Mouse (Mus musculus) liver, adult 2 months (tissue): Measurements from ENCODE around the gene Nfkbia.

Experiments
- CTCF ChIP-seq: fragments of 200-500 bp; IDR thresholded peaks from 2 replicates; pipeline ENCODE4 v1.5.1; 2011; ENCODE audit warnings: low read depth, low read length, control low read depth
- POLR2A ChIP-seq: fragments of 200-500 bp; IDR thresholded peaks from 2 replicates; pipeline ENCODE4 v1.6.1; 2011; ENCODE audit warnings: low read length, control low read depth; ENCODE audit not compliant: insufficient read depth; ENCODE audit errors: extremely low read depth

- TF ChIP-seq CTCF (no peak), POLR2A (no peak)
Measured at GRCm38 (mm10) chr12:55462456-55462855, 30.0 kb downstream of the Nfkbia start.
